Mouse (Mus musculus) limb, embryonic 14.5 days (tissue): ENCODE data around the gene Mrpl24. TPM values are rescaled to one million over a fixed set of nuclear protein-coding genes. Genes with fewer than 3 reads are reported as not detected.

Experiments used
- ATAC-seq: fragments of 200-750 bp; cut with Nextera tagmentation; 2 replicates; pipeline ENCODE4 v1.8.0; 2017; ENCODE audit warnings: low read depth, moderate number of reproducible peaks, moderate TSS enrichment; ENCODE audit not compliant: low FRiP score
- DNase-seq: peaks from one replicate; pipeline ENCODE4 v3.0.0-alpha.2; 2015; ENCODE audit warnings: low spot score
- H3K27ac ChIP-seq: fragments of 300-500 bp; sonication (generic); replicated peaks from 2 replicates; pipeline ENCODE4 v1.5.1; 2014; ENCODE audit warnings: low read depth, mild to moderate bottlenecking, low read length, moderate library complexity, mixed read lengths
- H3K27me3 ChIP-seq: fragments of 300-500 bp; sonication (generic); 2 replicates; pipeline ENCODE4 v1.6.1; 2014; ENCODE audit warnings: low read length, mixed read lengths; ENCODE audit not compliant: control insufficient read depth, insufficient read depth
- H3K36me3 ChIP-seq: fragments of 300-500 bp; sonication (generic); 2 replicates; pipeline ENCODE4 v1.6.1; 2014; ENCODE audit warnings: mild to moderate bottlenecking, low read length, moderate library complexity, mixed read lengths; ENCODE audit not compliant: control insufficient read depth, insufficient read depth
- H3K4me1 ChIP-seq: fragments of 300-500 bp; sonication (generic); 2 replicates; pipeline ENCODE4 v1.6.1; 2014; ENCODE audit warnings: antibody characterized with exemption, low read length, mixed read lengths; ENCODE audit not compliant: control insufficient read depth, insufficient read depth
- H3K4me2 ChIP-seq: fragments of 300-500 bp; sonication (generic); replicated peaks from 2 replicates; pipeline ENCODE4 v1.6.1; 2014; ENCODE audit warnings: low read depth, mild to moderate bottlenecking, low read length, moderate library complexity; ENCODE audit not compliant: severe bottlenecking
- H3K4me3 ChIP-seq: fragments of 300-500 bp; sonication (generic); replicated peaks from 2 replicates; pipeline ENCODE4 v1.5.1; 2014; ENCODE audit warnings: low read length
- H3K9ac ChIP-seq: fragments of 300-500 bp; sonication (generic); 2 replicates; pipeline ENCODE4 v1.6.1; 2014; ENCODE audit warnings: mild to moderate bottlenecking, low read depth, low read length, moderate library complexity; ENCODE audit not compliant: severe bottlenecking
- H3K9me3 ChIP-seq: fragments of 300-500 bp; sonication (generic); 2 replicates; pipeline ENCODE4 v1.6.1; 2016; ENCODE audit warnings: low read length; ENCODE audit not compliant: control insufficient read depth
- POLR2A ChIP-seq: fragments of 200-500 bp; IDR thresholded peaks from 2 replicates; pipeline ENCODE4 v1.8.0; 2012; ENCODE audit warnings: inconsistent platforms, mild to moderate bottlenecking, moderate library complexity, borderline replicate concordance; ENCODE audit not compliant: insufficient read depth, insufficient read length; ENCODE audit errors: extremely low read depth
- WGBS: fragments of 180-500 bp; shearing (Covaris S2); extraction: QIAGEN DNeasy Blood & Tissue Kit; methylation state at CpG from one replicate; pipeline ENCODE4 v1.1.7; 2014; 5-methylcytosine and 5-hydroxymethylcytosine counted together
- polyA plus RNA-seq, 2 experiments: library from polyadenylated mRNA; depleted of rRNA in 1 of 2; stranded (reverse) in 1 of 2; unstranded in 1 of 2; fragments of >200 nt; fragmentation: Nextera tagmentation in 1 of 2; extraction: Ambion mirVana in 1 of 2; gene quantifications; 2 replicates each; pipeline versions ENCODE4 v1.2.1 to v1.2.3; 2012 to 2014

Mrpl24 gene
- polyA plus RNA-seq, 2 experiments = 66.2 to 124 TPM

DNA sequence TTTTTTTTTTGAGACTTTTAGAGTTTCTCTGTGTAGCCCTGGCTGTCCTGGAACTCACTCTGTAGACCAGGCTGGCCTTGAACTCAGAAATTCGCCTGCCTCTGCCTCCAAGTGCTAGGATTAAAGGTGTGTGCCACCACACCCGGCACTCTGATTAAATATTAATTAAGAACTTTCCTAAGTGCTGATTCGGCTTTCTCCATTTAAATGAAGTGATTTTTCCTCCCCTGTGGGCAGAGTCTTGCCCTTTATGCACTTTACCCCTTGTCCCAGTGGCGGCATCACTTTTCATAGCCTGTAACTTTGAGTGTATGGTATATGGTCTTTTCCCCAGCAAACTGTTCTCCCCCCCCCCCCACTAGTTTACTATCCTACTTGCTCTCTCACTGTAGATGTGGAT lies 15.9 kb downstream of the Mrpl24 start:
- Histone ChIP-seq H3K4me1 (peaks cover 7% of the 10 kb centered on the region), H3K4me2 (no peak overlapping the region), H3K27me3 (no peaks in the 10 kb centered on the region), H3K36me3 (peaks cover 72% of the 10 kb centered on the region), H3K9me3 (no peaks in the 10 kb centered on the region), H3K9ac (no peak overlapping the region), H3K4me3 (no peak overlapping the region), H3K27ac (no peak overlapping the region)
- DNase-seq (no peak), ATAC-seq (no peak)
- 82% methylated on average over 4 of the region's 4 CpGs for WGBS
- TF ChIP-seq POLR2A = no peak

DNA sequence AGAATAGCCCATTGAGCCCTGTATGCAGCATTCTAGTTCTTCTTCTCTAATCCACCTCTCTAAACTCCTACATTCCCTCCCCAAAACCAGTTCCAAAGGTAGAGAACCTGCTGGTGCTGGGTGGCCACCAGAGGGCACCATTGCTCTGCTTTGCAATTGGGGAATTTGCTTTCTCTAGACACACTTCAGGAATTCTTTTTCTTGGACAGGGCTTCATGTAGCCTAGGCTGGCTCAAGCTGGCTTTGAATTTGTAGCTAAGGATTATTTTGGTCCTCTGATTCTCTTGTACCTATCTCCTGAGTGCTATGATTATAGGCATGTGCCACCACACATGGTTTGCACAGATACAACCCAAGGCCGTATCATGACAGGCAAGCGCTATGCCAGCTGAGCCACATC lies 16.5 kb downstream of the Mrpl24 start:
- WGBS = 94% methylated on average over 2 of the region's 2 CpGs
- Histone ChIP-seq H3K9me3 (no peaks in the 10 kb centered on the region), H3K27ac (no peak overlapping the region), H3K27me3 (no peaks in the 10 kb centered on the region), H3K36me3 (peaks cover 77% of the 10 kb centered on the region), H3K4me2 (no peak overlapping the region), H3K9ac (no peak overlapping the region), H3K4me1 (peaks cover 7% of the 10 kb centered on the region), H3K4me3 (no peak overlapping the region)
- no peak for TF ChIP-seq POLR2A
- peak; percentile 72; the same call in 1 of the 2 replicates for ATAC-seq
- peak; percentile 94 for DNase-seq

DNA sequence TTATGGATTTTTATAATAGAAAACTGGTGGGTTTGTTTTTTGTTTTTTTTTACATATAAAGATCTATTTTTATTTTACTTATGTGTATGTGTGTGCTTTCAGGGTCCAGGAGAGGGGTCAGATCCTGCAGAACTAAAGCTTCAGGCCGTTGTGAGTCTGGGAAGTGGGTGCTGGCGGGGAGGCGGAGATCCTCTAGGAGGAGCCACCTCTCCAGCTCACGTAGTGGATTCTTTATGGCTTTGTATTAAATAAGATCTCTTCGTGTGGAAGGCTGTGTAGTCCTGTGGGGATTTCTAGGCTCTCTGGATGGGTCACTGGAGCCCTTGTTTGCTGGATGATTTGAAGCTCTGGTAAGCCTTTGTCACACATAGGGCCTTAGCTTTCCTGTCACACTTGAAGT lies 21.3 kb downstream of the Mrpl24 start:
- no peak overlapping the region for H3K4me2 ChIP-seq
- DNase-seq (no peak), ATAC-seq (no peak)
- no peak overlapping the region for H3K4me3 ChIP-seq
- no peak overlapping the region for H3K27ac ChIP-seq
- H3K27me3 ChIP-seq = no peaks in the 10 kb centered on the region
- peaks cover 17% of the 10 kb centered on the region for H3K4me1 ChIP-seq
- WGBS = 58% methylated on average over 5 of the region's 5 CpGs
- TF ChIP-seq POLR2A = no peak
- H3K9me3 ChIP-seq = no peaks in the 10 kb centered on the region
- peaks cover 68% of the 10 kb centered on the region for H3K36me3 ChIP-seq
- H3K9ac ChIP-seq = no peak overlapping the region

- Histone ChIP-seq H3K4me3 (no peak overlapping the region), H3K27ac (no peak overlapping the region), H3K36me3 (peaks cover 55% of the 10 kb centered on the region), H3K9ac (no peak overlapping the region), H3K9me3 (no peaks in the 10 kb centered on the region), H3K4me2 (no peak overlapping the region), H3K27me3 (no peaks in the 10 kb centered on the region), H3K4me1 (peaks cover 36% of the 10 kb centered on the region)
- no peak for ATAC-seq
- 85% methylated on average over 2 of the region's 2 CpGs for WGBS
- no peak for DNase-seq
- no peak for TF ChIP-seq POLR2A
Observed at GRCm38 (mm10) chr3:87942471-87942870, 23.2 kb downstream of the Mrpl24 start.

DNA sequence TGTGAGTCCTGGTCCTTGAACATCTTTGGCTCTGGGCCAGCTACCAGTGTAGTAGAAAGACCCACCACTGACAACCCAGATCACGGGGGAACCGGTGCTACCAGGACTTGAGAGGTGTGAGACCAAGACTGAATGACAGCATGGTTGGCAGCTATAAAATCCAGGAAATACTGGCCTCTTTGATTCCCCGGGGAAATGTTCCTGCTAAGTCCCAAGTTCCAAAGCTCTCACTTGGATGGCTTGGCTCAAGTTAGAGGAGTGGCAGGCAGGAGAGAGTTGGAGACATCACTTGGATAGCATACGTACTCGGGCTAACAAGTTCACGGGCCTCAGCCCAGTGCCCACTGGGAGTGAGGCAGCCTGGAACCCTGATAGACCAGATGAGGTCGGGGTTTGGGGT lies 24.3 kb downstream of the Mrpl24 start:
- Histone ChIP-seq H3K9me3 (no peaks in the 10 kb centered on the region), H3K36me3 (peaks cover 44% of the 10 kb centered on the region), H3K9ac (no peak overlapping the region), H3K27ac (no peak overlapping the region), H3K4me1 (peaks cover 46% of the 10 kb centered on the region), H3K27me3 (no peaks in the 10 kb centered on the region), H3K4me2 (no peak overlapping the region), H3K4me3 (no peak overlapping the region)
- no peak for ATAC-seq
- TF ChIP-seq POLR2A = no peak
- DNase-seq = no peak
- 46% methylated on average over 7 of the region's 7 CpGs for WGBS
